Mouse (Mus musculus): ENCODE measurements around the gene Epha7. TPM values are rescaled to one million over a fixed set of nuclear protein-coding genes. Genes with fewer than 3 reads are reported as not detected.

The Epha7 gene
- total and polyA plus RNA-seq, 3 experiments = not detected

GRCm38 (mm10) chr4:28960889-28961560 is 148.1 kb downstream of the Epha7 start:
- H3K79me2 ChIP-seq (replicated peaks; ENCODE audit: control insufficient read depth, extremely low read depth, insufficient read depth, poor library complexity, severe bottlenecking) = no peaks in the 10 kb centered on the region
- no peaks in the 10 kb centered on the region for H3K27me3 ChIP-seq (replicated peaks)
- in situ Hi-C loops (cut with MboI; ENCODE audit: low pct_ligation_motif_present, low pct_unique_long_range_greater_than_20kb, low sequenced_read_pairs) = no loop called here
- peaks cover 20% of the 10 kb centered on the region for H3K9me3 ChIP-seq (replicated peaks; ENCODE audit: low read length)
- H3K4me1 ChIP-seq (ENCODE audit: control insufficient read depth in 1 of 2, insufficient read depth in 2 of 2) = no peaks in the 10 kb centered on the region
- H3K36me3 ChIP-seq (replicated peaks in 1 of 2; ENCODE audit: control insufficient read depth in 1 of 2, insufficient read depth in 1 of 2, low read length in 1 of 2) = no peaks in the 10 kb centered on the region
- no peak overlapping the region for H3K4me2 ChIP-seq (ENCODE audit: insufficient read depth, low read depth, poor library complexity, severe bottlenecking)
- H3K9ac ChIP-seq (ENCODE audit: insufficient read depth, low read depth) = no peak overlapping the region
- dilution Hi-C loops (cut with MboI; ENCODE audit: extremely low pct_ligation_motif_present, extremely low pct_unique_long_range_greater_than_20kb, low sequenced_read_pairs) = no loop called here
- TF ChIP-seq ZKSCAN1 (IDR thresholded peaks at IDR 0.05; ENCODE audit: borderline replicate concordance, low read depth, low read length) = no peak
- TF ChIP-seq USF1 (IDR thresholded peaks at IDR 0.05; ENCODE audit: low read depth, low read length) = no peak
- no peak for TF ChIP-seq PAX5 (IDR thresholded peaks at IDR 0.05; ENCODE audit: low read length)
- TF ChIP-seq JUND (conservative IDR thresholded peaks at IDR 0.05; ENCODE audit: low read depth, low read length) = no peak
- TF ChIP-seq MYC (IDR thresholded peaks at IDR 0.05; ENCODE audit: low read depth, low read length) = no peak
- H3K4me3 ChIP-seq (replicated peaks in 1 of 3; ENCODE audit: low read depth in 2 of 3, low read length in 2 of 3, poor library complexity in 1 of 3) = no peak overlapping the region
- no peak for DNase-seq (ENCODE audit: extremely low read depth)
- no peak overlapping the region for H3K27ac ChIP-seq (ENCODE audit: insufficient read depth, low read depth)

GRCm38 (mm10) chr4:28967584-28968315 is 154.8 kb downstream of the Epha7 start:
- dilution Hi-C loops (cut with MboI; ENCODE audit: extremely low pct_ligation_motif_present, extremely low pct_unique_long_range_greater_than_20kb, low sequenced_read_pairs) = no loop called here
- in situ Hi-C loops (cut with MboI; ENCODE audit: low pct_ligation_motif_present, low pct_unique_long_range_greater_than_20kb, low sequenced_read_pairs) = no loop called here
- no peaks in the 10 kb centered on the region for H3K36me3 ChIP-seq (replicated peaks in 1 of 2; ENCODE audit: control insufficient read depth in 1 of 2, insufficient read depth in 1 of 2, low read length in 1 of 2)

GRCm38 (mm10) chr4:28998462-28999286 is 185.7 kb downstream of the Epha7 start:
- dilution Hi-C loops (cut with MboI; ENCODE audit: extremely low pct_ligation_motif_present, extremely low pct_unique_long_range_greater_than_20kb, low sequenced_read_pairs) (no loop called here), in situ Hi-C loops (cut with MboI; ENCODE audit: low pct_ligation_motif_present, low pct_unique_long_range_greater_than_20kb, low sequenced_read_pairs) (no loop called here)
- H3K27ac ChIP-seq (ENCODE audit: insufficient read depth, low read depth) = no peak overlapping the region
- no peaks in the 10 kb centered on the region for H3K4me1 ChIP-seq (ENCODE audit: control insufficient read depth in 1 of 2, insufficient read depth in 2 of 2)
- no peaks in the 10 kb centered on the region for H3K27me3 ChIP-seq (replicated peaks)
- H3K9me3 ChIP-seq (replicated peaks; ENCODE audit: low read length) = peaks cover 40% of the 10 kb centered on the region
- no peaks in the 10 kb centered on the region for H3K79me2 ChIP-seq (replicated peaks; ENCODE audit: control insufficient read depth, extremely low read depth, insufficient read depth, poor library complexity, severe bottlenecking)
- no peak overlapping the region for H3K4me3 ChIP-seq (replicated peaks in 1 of 3; ENCODE audit: low read depth in 2 of 3, low read length in 2 of 3, poor library complexity in 1 of 3)
- no peaks in the 10 kb centered on the region for H3K36me3 ChIP-seq (replicated peaks in 1 of 2; ENCODE audit: control insufficient read depth in 1 of 2, insufficient read depth in 1 of 2, low read length in 1 of 2)
- H3K9ac ChIP-seq (ENCODE audit: insufficient read depth, low read depth) = no peak overlapping the region
- H3K4me2 ChIP-seq (ENCODE audit: insufficient read depth, low read depth, poor library complexity, severe bottlenecking) = no peak overlapping the region
- TF ChIP-seq MAX (IDR thresholded peaks at IDR 0.05; ENCODE audit: low read length) (no peak), ETS1 (conservative IDR thresholded peaks at IDR 0.05; ENCODE audit: low read depth, low read length) (no peak), EP300 (IDR thresholded peaks at IDR 0.05; ENCODE audit: low read length) (no peak), ELF1 (IDR thresholded peaks at IDR 0.05; ENCODE audit: low read depth, low read length) (no peak), POLR2A (IDR thresholded peaks at IDR 0.05; ENCODE audit: low read depth, low read length) (no peak), HCFC1 (IDR thresholded peaks at IDR 0.05; ENCODE audit: low read depth, low read length) (no peak)
- no peak for DNase-seq (ENCODE audit: extremely low read depth)

More at GRCm38 (mm10) chr4:28967584-28968315, 154.8 kb downstream of the Epha7 start:
- Histone ChIP-seq H3K4me3 (replicated peaks in 1 of 3; ENCODE audit: low read depth in 2 of 3, low read length in 2 of 3, poor library complexity in 1 of 3) (no peak overlapping the region), H3K4me2 (ENCODE audit: insufficient read depth, low read depth, poor library complexity, severe bottlenecking) (no peak overlapping the region), H3K4me1 (ENCODE audit: control insufficient read depth in 1 of 2, insufficient read depth in 2 of 2) (no peaks in the 10 kb centered on the region), H3K79me2 (replicated peaks; ENCODE audit: control insufficient read depth, extremely low read depth, insufficient read depth, poor library complexity, severe bottlenecking) (no peaks in the 10 kb centered on the region), H3K27ac (ENCODE audit: insufficient read depth, low read depth) (no peak overlapping the region), H3K27me3 (replicated peaks) (no peaks in the 10 kb centered on the region), H3K9me3 (replicated peaks; ENCODE audit: low read length) (peaks cover 25% of the 10 kb centered on the region), H3K9ac (ENCODE audit: insufficient read depth, low read depth) (no peak overlapping the region)
- no peak for DNase-seq (ENCODE audit: extremely low read depth)
- TF ChIP-seq EP300 (IDR thresholded peaks at IDR 0.05; ENCODE audit: low read length) (no peak), MAZ (IDR thresholded peaks at IDR 0.05; ENCODE audit: low read depth, low read length) (no peak), MEF2A (IDR thresholded peaks at IDR 0.05; ENCODE audit: borderline replicate concordance, low read depth, low read length) (no peak), ZKSCAN1 (IDR thresholded peaks at IDR 0.05; ENCODE audit: borderline replicate concordance, low read depth, low read length) (no peak), MXI1 (IDR thresholded peaks at IDR 0.05; ENCODE audit: low read depth, low read length) (no peak), RCOR1 (conservative IDR thresholded peaks at IDR 0.05; ENCODE audit: low read depth, low read length) (no peak), ZC3H11A (IDR thresholded peaks at IDR 0.05; ENCODE audit: low read depth, low read length) (no peak), E2F4 (IDR thresholded peaks at IDR 0.05; ENCODE audit: insufficient replicate concordance, low read depth, low read length) (no peak)

Data from CH12.LX (cell line).